Mouse (Mus musculus) lung, embryonic 14.5 days (tissue): ENCODE measurements around the gene Shc2. TPM values are rescaled to one million over a fixed set of nuclear protein-coding genes. Genes with fewer than 3 reads are reported as not detected.

Source experiments
- ATAC-seq: fragments of 200-750 bp; cut with Nextera tagmentation; 2 replicates; pipeline ENCODE4 v1.8.0; 2017; ENCODE audit warnings: mild to moderate bottlenecking, moderate TSS enrichment, moderate library complexity; ENCODE audit not compliant: insufficient read depth
- DNase-seq: peaks from one replicate; pipeline ENCODE4 v3.0.0-alpha.2; 2015
- H3K27ac ChIP-seq: fragments of 300-500 bp; sonication (generic); 2 replicates; pipeline ENCODE4 v1.5.1; 2014; ENCODE audit warnings: low read depth, mild to moderate bottlenecking, moderate library complexity
- H3K27me3 ChIP-seq: fragments of 300-500 bp; sonication (generic); 2 replicates; pipeline ENCODE4 v1.6.1; 2014; ENCODE audit warnings: low read length, control low read depth; ENCODE audit not compliant: insufficient read depth
- H3K36me3 ChIP-seq: fragments of 300-500 bp; sonication (generic); 2 replicates; pipeline ENCODE4 v1.6.1; 2014; ENCODE audit warnings: control low read depth; ENCODE audit not compliant: insufficient read depth
- H3K4me1 ChIP-seq: fragments of 300-500 bp; sonication (generic); 2 replicates; pipeline ENCODE4 v1.6.1; 2014; ENCODE audit warnings: antibody characterized with exemption, control low read depth; ENCODE audit not compliant: insufficient read depth
- H3K4me2 ChIP-seq: fragments of 300-500 bp; sonication (generic); 2 replicates; pipeline ENCODE4 v1.6.1; 2014; ENCODE audit warnings: mild to moderate bottlenecking
- H3K4me3 ChIP-seq: fragments of 300-500 bp; sonication (generic); 2 replicates; pipeline ENCODE4 v1.5.1; 2014; ENCODE audit warnings: low read depth, low read length
- H3K9ac ChIP-seq: fragments of 300-500 bp; sonication (generic); 2 replicates; pipeline ENCODE4 v1.6.1; 2014
- H3K9me3 ChIP-seq: fragments of 300-500 bp; sonication (generic); 2 replicates; pipeline ENCODE4 v1.6.1; 2016; ENCODE audit warnings: low read depth, low read length, control low read depth
- CTCF ChIP-seq: IDR thresholded peaks from 2 replicates; pipeline ENCODE4 v1.5.1; 2016; ENCODE audit warnings: antibody characterized with exemption, low read depth
- WGBS: fragments of 180-500 bp; shearing (Covaris S2); extraction: QIAGEN DNeasy Blood & Tissue Kit; methylation state at CpG from one replicate; pipeline ENCODE4 v1.1.7; 2014; 5-methylcytosine and 5-hydroxymethylcytosine counted together
- polyA plus RNA-seq: library from polyadenylated mRNA; unstranded; fragments of >200 nt; fragmentation: Nextera tagmentation; extraction: Ambion mirVana; gene quantifications from 2 replicates; pipeline ENCODE4 v1.2.1, GENCODE M21; 2014

Gene Shc2
- polyA plus RNA-seq, 1 experiment from 2014 or later, result 7.1 TPM

- no peak overlapping the region for H3K4me2 ChIP-seq
- H3K36me3 ChIP-seq, result no peaks in the 10 kb centered on the region
- no peak for TF ChIP-seq CTCF
- no peak overlapping the region for H3K27ac ChIP-seq
- ATAC-seq (no peak), DNase-seq (no peak)
- H3K9ac ChIP-seq, result no peak overlapping the region
- no peaks in the 10 kb centered on the region for H3K4me1 ChIP-seq
- WGBS, result 97% methylated on average over 2 of the region's 2 CpGs
- no peaks in the 10 kb centered on the region for H3K27me3 ChIP-seq
- H3K9me3 ChIP-seq, result no peaks in the 10 kb centered on the region
- H3K4me3 ChIP-seq, result no peak overlapping the region
Observed at GRCm38 (mm10) chr10:79571314-79571713, 66.4 kb downstream of the Shc2 start.

GRCm38 (mm10) chr10:79569921-79570320 lies 67.8 kb downstream of the Shc2 start:
- 83% methylated on average over 5 of the region's 5 CpGs for WGBS
- no peaks in the 10 kb centered on the region for H3K27me3 ChIP-seq
- no peak for DNase-seq

More at GRCm38 (mm10) chr10:79569921-79570320, 67.8 kb downstream of the Shc2 start:
- H3K27ac ChIP-seq, result no peak overlapping the region
- H3K4me3 ChIP-seq, result no peak overlapping the region
- TF ChIP-seq CTCF, result no peak
- no peaks in the 10 kb centered on the region for H3K4me1 ChIP-seq
- H3K9me3 ChIP-seq, result 0 out of 2 replicates have a peak, but pooled peaks cover 1% of the 10 kb centered on the region
- no peak overlapping the region for H3K9ac ChIP-seq
- no peak for ATAC-seq
- H3K4me2 ChIP-seq, result no peak overlapping the region
- no peaks in the 10 kb centered on the region for H3K36me3 ChIP-seq

Other genes with a start within 250 kb of the Shc2 start
- not detected in 2 replicates for gene Vmn2r83, start 169.2 kb downstream of the Shc2 start, polyA plus RNA-seq
- 34.9 and 37.1 TPM in 2 replicates for gene Plpp2, start 104.1 kb downstream of the Shc2 start, polyA plus RNA-seq
- gene Mier2, start 82.7 kb downstream of the Shc2 start, polyA plus RNA-seq, result 49.6 and 55.3 TPM in 2 replicates
- not detected in 2 replicates for gene Theg, start 50.6 kb downstream of the Shc2 start, polyA plus RNA-seq
- gene C2cd4c, start 23.9 kb downstream of the Shc2 start, polyA plus RNA-seq, result not detected in 2 replicates
- gene Odf3l2, start 7.8 kb upstream of the Shc2 start, polyA plus RNA-seq, result not detected in 2 replicates
- 0.93 and 1.2 TPM in 2 replicates for gene Madcam1, start 26.6 kb upstream of the Shc2 start, polyA plus RNA-seq
- 56.4 and 62.4 TPM in 2 replicates for gene Tpgs1, start 31.5 kb upstream of the Shc2 start, polyA plus RNA-seq
- 88.2 and 92.9 TPM in 2 replicates for gene Cdc34, start 44.3 kb upstream of the Shc2 start, polyA plus RNA-seq
- gene Gzmm, start 51.1 kb upstream of the Shc2 start, polyA plus RNA-seq, result 0.24 and 0.84 TPM in 2 replicates
- 842 and 871 TPM in 2 replicates for gene Bsg, start 66.6 kb upstream of the Shc2 start, polyA plus RNA-seq
- gene Hcn2, start 78.7 kb upstream of the Shc2 start, polyA plus RNA-seq, result 0.14 TPM in 1 of 2 replicates, not detected in the other
- gene Polrmt, start 108.7 kb upstream of the Shc2 start, polyA plus RNA-seq, result 44.2 and 44.6 TPM in 2 replicates
- 0.30 and 0.41 TPM in 2 replicates for gene Fgf22, start 117.2 kb upstream of the Shc2 start, polyA plus RNA-seq
- gene Rnf126, start 129.0 kb upstream of the Shc2 start, polyA plus RNA-seq, result 107 and 123 TPM in 2 replicates
- gene Fstl3, start 139.4 kb upstream of the Shc2 start, polyA plus RNA-seq, result 12.2 and 12.4 TPM in 2 replicates
- 0.11 TPM in 1 of 2 replicates, not detected in the other for gene Prss57, start 153.0 kb upstream of the Shc2 start, polyA plus RNA-seq
- gene Palm, start 155.7 kb upstream of the Shc2 start, polyA plus RNA-seq, result 68.1 and 72.4 TPM in 2 replicates
- 5.0 and 6.1 TPM in 2 replicates for gene Misp, start 183.1 kb upstream of the Shc2 start, polyA plus RNA-seq
- 355 and 366 TPM in 2 replicates for gene Ptbp1, start 216.5 kb upstream of the Shc2 start, polyA plus RNA-seq
- gene Prtn3, start 236.6 kb upstream of the Shc2 start, polyA plus RNA-seq, result 3.5 and 3.7 TPM in 2 replicates
- 31.3 and 37.4 TPM in 2 replicates for gene Plppr3, start 236.7 kb upstream of the Shc2 start, polyA plus RNA-seq
- gene Elane, start 248.3 kb upstream of the Shc2 start, polyA plus RNA-seq, result 0.18 and 0.26 TPM in 2 replicates